Mouse (Mus musculus) embryo, embryonic 10.5 days (tissue): Measurements from ENCODE around the gene Gm10842.

Experiments
- DNase-seq: peaks from one replicate; pipeline ENCODE4 v3.0.0-alpha.2; 2015; ENCODE audit warnings: low spot score

The Gm10842 gene

GRCm38 (mm10) chr11:105153068-105153833 lies 6.6 kb downstream of the Gm10842 start:
- peak; percentile 87 for DNase-seq

DNA sequence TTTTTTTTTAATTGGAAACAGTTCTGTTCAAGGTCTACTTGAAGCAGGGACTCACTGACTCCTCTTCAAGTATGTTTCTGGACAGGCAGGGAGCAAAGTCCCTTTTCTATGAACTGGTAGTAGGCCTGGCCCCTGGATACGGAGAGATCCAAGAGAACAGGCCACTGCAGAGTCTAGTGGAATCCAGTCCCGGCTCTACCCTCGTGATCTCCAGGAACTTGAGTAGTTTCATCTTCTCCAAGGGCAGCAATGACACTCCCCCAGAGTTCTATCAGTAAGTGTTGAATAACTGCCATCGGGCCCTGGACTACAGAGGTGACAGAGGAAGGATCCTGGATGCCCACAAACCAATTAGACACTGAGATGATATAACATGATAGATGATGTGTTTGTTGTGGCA lies 9.2 kb downstream of the Gm10842 start:
- peak; percentile 13 for DNase-seq

GRCm38 (mm10) chr11:105156748-105157267 lies 10.1 kb downstream of the Gm10842 start:
- no peak for DNase-seq

DNA sequence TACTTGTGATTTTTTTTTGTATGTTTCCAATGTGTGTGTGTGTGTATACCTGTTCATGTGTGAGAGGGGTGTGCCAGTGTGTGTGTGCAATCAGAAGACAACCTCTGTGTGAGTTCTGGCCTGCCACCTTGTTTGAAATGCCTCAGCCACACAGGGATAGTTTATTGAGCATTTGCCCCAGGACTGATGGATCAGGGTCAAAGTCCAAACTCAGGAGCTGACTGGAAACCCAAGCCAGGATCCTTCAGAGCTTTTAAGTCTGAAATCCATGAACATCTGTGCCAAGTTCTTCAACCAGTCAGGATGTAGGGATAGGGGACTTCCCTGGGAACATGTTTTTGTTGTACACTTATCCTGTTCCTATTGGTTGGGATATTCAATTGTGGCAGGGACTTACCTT lies 11.4 kb downstream of the Gm10842 start:
- no peak for DNase-seq

DNA sequence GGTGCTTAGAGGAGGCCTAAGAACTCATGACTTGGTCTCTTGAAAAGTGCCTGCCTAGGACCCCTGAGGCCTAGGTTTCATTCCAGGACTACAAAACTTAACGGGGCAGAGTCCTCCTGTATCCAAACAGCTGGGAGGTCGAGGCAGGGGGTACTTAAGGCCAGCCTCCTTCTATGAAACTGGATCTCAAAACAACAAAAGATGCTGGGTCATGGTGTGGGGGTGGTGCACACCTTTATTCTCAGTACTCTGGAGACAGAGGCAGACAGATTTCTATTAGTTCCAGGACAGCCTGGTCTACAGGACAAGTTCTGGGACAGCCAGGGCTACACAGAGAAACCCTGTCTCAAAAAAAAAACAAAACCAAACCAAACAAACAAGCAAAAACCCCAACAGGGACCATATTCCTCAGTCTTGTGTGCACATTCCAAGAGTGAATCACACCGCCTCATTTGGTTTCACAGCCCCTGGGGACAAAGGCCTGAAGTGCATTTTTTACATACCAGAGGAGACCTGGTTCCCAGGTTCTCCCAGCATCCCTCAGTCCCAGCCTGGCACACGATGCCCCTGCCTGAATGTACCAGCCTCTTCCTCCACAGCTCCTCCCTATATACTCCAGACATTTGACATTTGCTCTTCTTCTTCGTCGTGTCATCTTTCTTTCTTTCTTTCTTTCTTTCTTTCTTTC lies 13.1 kb downstream of the Gm10842 start:
- no peak for DNase-seq

GRCm38 (mm10) chr11:105161411-105161810 lies 14.7 kb downstream of the Gm10842 start:
- no peak for DNase-seq

DNA sequence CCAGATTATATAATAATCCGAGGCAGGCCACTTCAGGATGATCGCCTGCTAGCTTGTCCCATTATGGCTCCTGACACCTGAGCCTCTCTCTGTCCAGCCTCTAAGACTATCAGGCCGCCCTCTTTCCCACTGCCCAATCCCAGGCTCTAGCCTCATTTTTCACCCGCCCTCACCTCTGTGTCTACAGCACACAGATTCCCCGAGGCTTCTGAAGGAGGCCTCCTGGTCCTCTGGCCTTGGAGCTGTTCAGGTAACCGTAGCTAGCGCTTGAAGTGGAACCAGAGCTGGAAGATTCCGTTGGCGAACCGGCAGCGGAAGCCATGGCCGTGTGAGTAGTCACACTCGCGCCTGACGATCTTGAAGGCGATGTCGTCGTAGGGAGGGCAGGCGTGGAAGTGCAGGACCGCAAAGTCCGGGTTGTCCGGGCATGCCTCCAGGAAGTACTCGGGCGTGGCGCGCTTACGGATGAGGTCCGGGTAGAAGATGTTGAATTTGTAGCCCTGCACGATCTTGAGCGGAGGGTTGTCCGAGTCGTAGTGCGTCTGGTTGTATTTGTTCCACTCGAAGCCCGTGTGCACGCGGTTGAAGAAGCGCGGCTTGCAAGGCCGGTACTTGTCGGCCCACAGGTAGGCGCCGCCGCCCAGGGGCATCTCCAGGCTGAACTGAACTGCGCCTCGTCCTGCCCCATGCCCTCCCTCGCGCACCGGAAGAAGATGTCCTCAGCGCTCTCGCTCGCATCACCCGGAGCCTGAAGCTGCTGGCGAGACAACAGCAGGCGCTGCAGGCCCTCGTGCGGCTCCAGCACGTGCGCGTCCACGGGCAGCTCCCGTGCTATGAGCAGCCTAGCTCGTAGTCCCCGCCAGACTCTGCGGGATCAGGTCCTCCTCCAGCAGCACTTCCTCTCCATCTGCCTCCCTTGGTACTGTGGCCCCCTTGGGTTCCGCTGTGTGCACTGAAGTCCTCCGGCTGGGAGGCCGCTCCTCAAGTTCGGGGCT lies 18.1 kb downstream of the Gm10842 start:
- DNase-seq: no peak

GRCm38 (mm10) chr11:105166780-105167179 lies 20.1 kb downstream of the Gm10842 start:
- DNase-seq: no peak

DNA sequence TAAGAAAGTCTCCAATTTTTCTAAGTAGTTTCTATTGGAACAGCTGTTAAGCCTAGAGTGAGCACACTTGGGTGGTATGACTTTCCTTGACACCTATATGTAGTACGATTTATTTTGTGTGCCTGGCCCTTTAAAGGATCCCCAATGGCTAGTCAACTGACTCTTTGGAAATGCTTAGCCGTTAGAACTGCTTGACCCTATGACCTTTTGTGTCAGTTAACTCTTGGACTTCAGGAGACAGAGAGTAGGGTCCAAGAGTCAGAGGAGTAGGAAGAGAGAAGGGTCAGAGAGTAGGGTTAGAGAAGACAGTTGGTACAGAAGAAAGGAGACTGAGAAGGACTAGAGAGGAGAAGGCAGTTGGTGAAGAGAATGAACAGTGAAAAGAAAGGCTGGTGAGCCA lies 31.8 kb downstream of the Gm10842 start, which contains the start of gene Tlk2:
Gene Tlk2, plus strand, starts transcription at position 292 of the 400 bp plus-strand sequence.
- DNase-seq: peak; percentile 17

- no peak for DNase-seq
Observed at GRCm38 (mm10) chr11:105179523-105179922, 32.8 kb downstream of the Gm10842 start.

- DNase-seq: peak; percentile 54
Observed at GRCm38 (mm10) chr11:105180471-105181091, 33.9 kb downstream of the Gm10842 start.

GRCm38 (mm10) chr11:105181126-105181637 lies 34.5 kb downstream of the Gm10842 start:
- DNase-seq: peak; percentile 94

GRCm38 (mm10) chr11:105181689-105182460 lies 35.2 kb downstream of the Gm10842 start:
- peak; percentile 44 for DNase-seq

DNA sequence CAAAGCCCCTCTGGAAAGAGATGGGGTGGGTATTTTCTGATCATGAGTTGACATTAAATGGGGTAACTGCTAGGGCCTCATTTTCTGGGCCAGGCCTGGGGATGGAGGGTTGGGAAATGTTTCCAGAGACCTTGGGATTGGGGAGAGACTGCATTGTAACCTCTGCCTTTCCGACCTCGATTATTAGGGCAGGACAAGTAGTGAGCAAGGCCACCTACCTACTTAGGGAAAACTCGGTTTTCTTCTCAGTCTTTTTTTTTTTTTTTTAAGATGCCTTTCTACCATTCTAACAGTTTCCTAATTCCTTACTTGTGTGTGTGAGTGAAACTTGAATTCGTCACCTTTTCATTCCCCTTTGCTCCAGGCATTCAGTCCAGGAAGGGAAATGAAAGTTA lies 35.8 kb downstream of the Gm10842 start:
- no peak for DNase-seq

DNA sequence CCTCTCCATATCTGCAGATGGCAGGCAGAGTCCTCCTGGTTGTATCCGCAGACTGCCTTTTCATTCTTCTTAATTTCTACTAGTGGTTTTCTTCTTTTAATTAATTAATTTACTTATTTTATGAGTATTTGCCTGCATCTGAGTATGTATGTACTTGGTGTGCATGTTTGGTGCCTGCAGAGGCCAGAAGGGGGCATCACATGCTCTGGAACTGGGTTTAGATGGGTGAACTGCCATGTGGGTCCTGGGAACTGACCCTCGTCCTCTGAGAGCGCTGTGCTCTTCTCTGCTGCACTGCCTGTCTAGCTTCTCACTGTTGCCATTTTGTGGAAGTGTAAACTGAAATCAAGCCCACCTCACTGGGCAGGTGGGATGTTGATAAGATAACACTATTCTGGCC lies 38.0 kb downstream of the Gm10842 start:
- DNase-seq: peak; percentile 10

GRCm38 (mm10) chr11:105192186-105192585 lies 45.5 kb downstream of the Gm10842 start:
- no peak for DNase-seq
